Mouse (Mus musculus): Measurements from ENCODE around the gene Esrrg.

DNA sequence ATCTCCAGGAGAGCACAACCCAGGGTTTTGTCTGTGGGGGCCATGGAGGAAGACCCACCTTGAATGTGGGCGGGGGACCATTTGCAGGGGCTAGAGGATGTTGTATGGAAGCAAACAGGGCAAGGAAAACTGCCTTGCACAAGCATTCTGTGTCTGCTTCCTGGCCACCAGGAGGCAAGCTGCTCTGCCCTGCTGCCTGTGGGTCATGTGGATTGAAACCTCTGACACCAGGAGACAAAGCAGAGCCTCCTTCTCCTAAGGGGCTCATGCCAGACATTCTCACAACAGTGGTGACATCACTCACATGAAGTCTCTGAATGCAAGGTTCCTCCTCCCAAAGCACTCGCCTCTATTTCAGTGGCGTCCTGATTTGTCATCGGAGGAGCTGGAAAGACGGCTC, 234.1 kb downstream of the Esrrg start:
- no peak for TF ChIP-seq CTCF (IDR thresholded peaks at IDR 0.05; ENCODE audit: control insufficient read depth, insufficient read depth, insufficient read length)
- no peak for TF ChIP-seq MYOG (IDR thresholded peaks at IDR 0.05; ENCODE audit: control insufficient read depth, extremely low read depth, insufficient read length)
- no peak for TF ChIP-seq CEBPB (IDR thresholded peaks at IDR 0.05; ENCODE audit: low read depth)
- no peak for TF ChIP-seq USF1 (IDR thresholded peaks at IDR 0.05; ENCODE audit: low read depth)
- no peak for TF ChIP-seq FOSL1 (IDR thresholded peaks at IDR 0.05; ENCODE audit: insufficient read depth, low read length, poor library complexity, severe bottlenecking)

Measured in C2C12 (cell line).